Mouse (Mus musculus) CD4-positive, CD25-positive, alpha-beta regulatory T cell, adult 2 months (primary cell): ENCODE results near the gene Phpt1.

Source experiments
- DNase-seq: peaks from one replicate; pipeline ENCODE4 v3.0.0-alpha.2; 2012; ENCODE audit warnings: low read depth, low spot score

Phpt1 gene

DNA sequence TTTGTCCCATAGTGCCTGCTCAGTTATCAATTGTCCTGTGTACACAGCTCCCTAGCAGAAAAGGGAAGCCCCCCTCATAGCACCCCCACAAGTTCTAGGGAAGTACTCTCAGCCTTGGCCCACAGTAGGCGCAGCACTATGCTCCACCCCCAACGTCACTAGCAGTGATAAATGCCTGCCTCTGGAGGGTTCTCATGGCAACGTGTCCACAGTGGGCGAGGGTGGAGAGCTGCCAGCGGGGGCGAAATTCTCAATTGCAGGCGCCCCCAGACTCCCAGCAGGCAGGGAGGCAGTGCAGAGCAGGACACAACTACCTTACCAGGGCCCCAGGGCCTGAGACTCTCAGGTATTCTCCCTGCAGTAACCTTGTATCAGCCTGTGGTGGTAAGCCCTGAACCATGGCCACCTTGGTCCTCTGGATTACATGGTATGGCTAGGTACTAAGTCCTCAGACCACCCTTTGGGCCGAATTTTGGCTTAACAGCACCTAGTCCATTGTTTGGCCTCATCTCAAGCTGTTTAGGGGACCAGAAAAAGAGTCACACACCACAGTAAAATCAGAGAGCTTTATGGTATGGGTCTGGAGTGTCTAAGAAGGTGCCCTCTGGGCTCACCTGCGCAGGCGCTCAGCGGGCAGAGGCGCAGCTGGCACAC is 7.6 kb upstream of the Phpt1 start:
- DNase-seq, result peak; percentile 11

DNA sequence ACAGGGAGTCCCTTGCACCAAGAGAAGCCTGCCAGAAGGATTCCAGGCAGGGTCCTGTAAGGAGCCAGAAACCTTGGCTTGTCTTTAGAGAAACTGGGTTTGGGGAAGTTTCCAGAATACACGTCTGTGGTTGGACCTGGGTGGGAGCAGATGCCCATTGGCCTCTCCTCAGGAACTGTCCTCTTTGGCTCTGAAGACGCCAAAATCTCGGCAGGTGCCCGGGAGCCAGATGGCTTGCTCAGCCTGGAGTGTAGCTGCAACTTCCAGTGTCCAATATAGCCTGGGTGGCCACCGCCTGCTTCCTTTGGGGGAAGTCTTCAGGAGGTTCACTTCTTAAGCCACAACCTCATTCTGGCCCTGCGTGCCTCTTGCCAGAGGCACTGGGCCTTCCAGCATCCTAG is 6.9 kb upstream of the Phpt1 start:
- DNase-seq, result no peak

DNA sequence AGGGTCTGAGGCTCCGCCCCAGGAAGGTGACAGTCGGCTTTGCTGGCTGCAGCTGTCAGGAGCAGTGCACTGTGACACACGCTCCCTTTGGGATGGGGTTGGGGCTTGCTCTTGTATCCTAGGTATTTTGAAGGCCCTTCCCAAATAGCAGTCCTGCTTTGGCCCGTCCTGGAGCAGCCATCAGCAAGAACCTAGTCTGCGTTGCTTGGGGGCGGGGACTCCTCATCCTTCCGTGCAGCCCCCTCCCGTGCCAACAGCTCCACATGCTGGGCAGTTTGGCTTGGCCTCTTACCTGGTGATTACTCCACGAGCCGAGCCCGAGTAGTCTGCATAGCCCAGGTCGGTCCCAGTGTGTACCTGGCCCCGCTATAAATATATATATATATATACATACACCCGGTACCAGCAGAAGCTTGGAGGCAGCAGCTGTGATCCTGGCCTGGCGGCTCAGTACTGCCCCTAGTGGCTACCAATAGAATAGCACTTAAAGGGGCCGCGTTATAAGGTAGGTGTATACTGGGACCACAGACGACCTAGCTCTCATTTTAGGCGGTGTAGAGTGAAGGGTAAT is 6.4 kb upstream of the Phpt1 start, which contains the start of gene Ajm1:
Ajm1 (minus strand) TSS at position 464 of the 571 bp plus-strand sequence.
- DNase-seq, result peak; percentile 87

DNA sequence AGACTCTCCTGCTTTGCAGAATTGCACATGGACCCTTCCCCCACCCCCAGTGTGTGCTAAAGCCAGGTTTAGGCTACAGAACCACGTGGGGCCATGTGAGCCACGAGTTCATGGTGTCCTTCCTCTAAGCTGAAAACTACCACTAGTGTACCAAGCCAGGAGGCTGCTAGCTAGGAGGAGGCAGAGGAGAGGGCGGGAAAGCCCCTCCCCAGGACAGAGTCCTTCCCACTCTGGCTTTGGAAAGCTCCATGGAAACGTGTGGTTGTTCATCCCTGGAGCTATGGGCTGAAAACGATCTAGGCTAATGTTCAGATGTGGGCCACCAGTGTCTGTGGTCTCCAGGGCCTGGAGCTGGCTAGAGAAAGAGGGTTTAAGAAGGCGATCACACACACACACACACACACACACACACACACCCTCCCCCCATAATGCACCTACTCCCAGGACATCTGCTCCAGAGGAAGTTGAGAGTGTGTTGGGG is 5.6 kb upstream of the Phpt1 start:
- peak; percentile 26 for DNase-seq

DNA sequence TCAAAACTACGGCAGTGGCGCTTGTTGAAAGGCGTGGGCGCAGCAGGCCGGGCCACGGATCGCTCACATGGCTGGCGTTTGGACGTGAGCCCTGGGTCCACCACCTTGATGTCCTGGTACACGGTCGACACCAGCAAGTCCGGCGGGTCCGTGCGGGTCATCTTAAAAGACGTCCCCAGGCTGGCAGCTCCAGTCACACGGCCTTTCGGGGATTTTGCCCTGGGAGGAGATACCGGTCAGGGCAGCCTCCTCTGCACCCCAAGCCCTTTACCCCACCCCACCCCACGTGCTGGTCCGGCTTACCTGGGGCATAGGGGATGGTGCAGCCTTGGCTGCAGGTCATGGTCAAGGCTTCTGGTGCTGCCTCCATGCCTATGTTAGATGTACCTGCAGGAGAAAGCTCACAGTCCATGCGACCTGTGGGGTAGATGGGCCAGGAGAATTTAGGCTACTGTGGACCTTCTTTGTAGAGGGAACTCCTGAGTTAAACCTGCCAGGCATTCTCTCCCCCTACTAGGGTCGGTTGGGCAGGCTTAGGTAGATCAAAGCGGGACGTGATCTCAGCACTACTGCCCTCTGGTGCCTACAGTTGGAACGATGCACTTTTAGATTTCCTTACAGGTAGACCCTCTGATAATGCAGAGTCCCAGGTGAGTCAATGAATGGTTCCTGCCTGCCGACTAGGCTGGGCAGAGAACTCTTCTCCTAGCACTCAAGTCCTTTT is 4.9 kb upstream of the Phpt1 start:
- peak; percentile 85 for DNase-seq

DNA sequence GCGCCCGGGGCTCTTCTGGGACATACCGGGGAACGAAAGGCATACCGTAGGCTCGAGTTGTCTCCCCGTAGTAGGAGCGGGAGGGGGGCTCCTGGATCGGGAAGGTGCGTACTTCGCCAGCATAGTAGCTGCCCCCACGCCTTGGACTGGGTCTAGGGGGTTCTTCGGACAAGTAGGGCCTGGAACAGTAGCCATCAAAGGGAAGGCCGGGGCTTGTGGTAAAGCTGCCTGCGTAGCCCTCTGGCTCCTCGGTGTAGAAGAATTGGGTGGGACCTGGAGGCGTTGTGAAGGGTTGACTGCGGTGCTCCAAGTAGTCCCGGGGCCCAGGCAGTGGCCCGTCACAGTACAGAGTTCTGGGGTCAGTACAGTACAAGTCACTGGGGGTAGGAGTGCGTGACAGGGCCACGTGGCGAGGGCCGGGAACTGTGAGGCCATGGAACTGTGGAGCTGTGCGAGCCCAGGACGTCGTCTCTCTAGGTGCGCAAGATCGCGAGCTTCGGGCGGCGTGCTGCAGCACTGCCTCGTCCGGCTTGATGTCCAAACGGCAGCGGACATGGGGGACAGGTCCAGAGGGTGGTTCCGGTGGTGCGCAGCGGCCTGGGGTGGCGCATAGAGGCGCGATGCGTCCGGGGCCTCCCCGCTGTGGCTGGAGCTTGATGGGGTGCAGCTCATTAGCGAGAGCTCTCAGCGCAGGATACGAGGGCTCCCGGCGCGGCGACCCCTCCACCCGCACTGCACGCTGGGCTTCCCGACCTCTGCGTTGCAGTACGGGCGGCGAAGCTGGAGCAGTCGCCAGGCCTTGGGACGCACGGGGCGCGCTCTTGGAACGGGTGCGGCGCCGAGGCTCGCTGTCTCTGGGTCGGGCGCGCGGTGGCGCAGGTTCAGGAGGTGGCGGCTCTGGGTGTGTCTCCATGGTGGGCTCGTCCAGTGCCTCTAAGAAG is 4.0 kb upstream of the Phpt1 start:
- DNase-seq, result peak; percentile 40

DNA sequence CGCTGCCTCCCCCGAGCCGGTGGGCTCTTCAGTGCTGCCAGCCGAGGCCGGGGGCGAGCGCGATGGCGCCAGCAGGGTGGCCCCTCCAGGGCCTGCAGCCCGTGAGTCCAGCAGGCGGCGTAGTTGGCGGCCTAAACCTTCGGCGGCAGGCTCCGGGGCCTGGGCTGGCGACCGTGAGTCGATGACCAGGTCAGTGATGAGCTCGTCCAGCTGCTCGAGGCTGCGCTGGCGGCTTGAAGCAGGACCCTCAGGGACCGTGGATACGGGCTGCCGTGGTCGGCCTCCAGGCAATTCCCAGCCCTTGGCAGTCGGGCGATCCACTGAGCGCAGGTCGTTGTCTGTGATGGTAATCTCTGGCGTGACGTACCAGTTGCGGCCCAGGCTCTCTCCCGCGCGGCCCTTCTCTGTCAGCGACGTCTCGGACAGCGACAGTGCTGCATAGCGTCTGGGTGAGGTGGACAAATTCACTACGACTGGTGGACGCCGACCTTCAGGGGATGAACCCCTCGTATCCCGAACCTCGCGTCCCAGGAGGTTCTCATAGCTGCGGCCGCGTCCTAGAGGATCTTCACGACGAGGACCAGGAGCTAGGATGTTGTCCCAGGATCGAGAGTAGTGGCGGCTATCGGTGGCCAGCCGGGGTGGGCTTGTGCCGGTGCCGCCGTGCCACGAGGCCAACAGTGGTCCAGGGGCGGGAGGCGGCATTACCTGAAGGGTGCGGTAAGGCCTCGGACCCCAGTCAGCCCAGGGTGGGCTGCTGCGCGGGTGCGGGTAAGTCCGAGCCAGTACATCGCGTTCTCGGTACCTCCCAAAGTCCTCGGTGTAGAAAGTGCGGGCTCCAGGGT is 3.1 kb upstream of the Phpt1 start:
- peak; percentile 50 for DNase-seq

DNA sequence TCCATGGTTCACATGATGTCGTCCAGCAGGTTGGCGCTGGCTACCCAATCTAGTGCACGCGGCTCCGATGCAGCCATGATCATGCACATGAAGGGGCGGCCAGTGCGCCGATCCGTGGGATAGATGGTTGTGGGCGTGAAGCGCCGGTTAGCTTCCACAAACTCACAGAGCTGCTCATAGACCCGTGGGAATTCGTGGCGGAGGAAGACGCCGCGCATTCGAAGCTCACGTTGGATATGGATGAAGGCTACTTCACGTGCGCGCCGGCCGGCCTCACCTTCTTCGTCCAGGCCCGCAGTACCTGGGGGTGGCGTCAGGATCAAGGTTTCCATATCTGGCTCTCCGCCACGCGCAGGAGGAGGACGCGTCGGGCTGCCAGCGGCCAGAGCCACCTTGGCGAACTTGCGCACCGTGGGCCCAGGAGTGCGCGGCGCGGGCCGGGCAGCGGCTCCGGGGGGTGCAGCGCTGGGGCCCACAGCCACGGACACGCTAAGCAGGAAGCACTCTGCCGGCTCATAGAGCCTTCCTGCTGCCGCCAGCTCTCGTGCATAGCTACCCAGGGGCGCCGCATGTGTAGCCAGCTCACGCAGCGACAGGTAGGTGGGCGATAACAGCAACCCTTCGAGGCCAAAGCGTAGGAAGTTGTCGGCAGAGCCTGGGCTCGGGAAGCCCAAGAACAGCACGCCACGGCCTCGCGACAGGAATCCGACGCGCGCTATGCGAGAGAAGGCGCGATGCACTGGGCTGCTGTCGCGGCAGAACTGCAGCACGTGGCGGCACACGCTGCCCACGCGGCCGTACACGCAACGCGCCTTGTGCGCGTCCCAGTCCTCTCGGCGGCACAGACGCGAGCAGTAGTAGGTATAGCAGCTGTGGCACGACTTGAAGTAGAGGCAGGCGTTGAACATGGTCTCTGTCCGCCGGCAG is 2.2 kb upstream of the Phpt1 start:
- DNase-seq, result peak; percentile 66

DNA sequence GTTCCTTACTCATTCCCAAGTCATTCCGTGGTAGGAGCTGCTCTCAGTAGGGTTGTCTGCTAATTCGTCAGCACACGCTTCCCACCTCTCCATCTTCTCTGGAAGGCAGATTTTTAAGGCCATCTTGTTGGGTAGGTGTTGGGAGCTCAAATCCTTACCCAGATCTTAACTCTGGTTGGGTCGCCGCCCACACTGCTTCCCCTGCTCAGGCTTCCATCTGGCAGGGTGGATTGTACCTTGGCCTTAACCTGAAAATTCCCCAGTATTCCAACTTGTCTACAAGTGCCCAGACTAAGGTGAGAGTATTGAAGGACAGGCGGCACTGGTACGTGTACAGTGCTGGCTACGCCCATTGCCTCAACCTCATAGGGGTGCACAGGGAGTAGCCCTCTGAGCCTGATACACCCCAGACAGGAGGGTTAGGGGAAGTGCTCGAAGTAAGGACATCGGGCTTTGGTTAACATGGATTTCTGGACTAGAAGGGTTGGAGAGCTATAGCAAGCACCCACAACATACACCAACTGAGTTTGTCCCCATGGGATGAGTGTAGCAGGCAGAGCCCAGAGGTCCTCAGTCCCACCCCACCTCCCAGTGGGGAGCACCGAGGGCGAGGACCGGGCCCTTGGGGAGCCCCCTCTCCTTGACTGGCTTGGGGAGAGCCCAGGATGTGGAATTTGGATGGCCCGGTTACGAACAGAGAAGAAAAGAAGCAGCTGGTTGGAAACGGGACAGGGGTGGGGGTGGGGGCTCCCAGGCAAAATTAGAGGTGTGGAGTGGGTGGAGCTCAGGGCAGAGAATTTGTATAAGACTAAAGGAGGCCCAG is 1.2 kb upstream of the Phpt1 start:
- DNase-seq, result no peak

DNA sequence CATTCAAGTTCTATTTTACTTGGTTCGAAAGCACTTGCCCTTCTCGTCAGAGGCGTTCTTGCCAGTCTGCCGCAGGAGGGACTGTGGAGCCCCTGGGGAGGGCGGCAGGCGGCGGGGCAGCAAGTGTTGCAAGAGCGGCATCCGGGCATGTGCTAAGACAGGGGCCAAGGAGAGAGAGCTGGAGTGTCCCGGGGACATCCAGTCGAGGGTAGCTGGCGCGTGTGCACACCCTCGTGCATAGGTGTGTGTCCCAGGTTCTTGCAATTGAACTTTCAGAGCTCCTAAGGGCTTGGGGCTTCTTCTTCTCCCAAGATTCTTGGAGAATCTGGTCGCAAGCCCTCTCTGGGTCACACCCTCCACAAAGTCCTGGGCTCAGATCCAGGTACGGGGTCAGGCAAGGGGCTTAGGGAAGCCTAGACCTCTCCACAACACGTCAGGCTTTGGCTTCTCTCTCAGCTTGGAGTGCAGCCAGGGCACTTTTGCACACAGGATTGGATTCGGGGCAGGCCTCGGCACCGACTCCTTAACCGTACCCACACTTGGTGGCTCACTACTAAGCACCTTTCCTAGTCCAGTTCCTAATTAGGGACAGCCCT is 506 bp upstream of the Phpt1 start:
- peak; percentile 60 for DNase-seq

DNA sequence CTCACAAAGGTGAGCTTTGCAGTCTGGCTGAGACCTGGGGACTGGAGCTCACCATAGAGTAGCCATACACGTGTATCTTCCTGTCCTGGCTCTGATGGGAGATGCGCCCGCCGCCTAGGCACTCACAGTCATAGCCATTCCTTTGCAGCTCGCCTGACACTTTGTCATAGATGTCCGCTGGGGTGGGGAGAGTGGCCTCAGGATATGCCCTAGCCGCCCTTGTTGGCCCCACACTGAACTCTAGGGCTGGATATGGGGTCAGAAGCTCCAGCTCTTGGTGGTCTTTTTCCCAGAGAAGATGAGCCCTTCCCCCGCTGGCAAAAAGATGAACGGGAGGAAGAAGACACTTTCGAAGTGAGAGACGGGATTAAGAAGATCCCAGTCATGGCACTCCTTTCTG is 888 bp downstream of the Phpt1 start:
- no peak for DNase-seq

DNA sequence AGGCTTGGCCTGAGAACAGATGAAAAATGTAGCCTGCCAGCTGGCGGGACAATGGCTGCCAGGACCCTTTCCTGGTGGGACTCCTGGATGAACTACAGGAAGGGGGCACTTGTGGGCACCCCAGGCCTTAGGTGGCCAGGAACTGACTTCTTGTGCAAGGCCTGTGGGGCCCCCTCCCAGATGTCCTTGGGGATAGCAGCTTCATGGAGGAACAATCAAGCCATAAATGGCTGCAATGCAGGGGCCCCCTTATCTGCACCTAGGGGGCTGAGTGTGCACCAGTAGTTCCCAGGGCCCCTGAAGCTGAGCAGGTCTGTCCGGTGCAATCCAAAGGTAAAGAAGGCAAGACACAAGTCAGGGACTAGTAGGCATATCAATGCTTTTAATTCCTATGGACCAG is 2.0 kb downstream of the Phpt1 start:
- DNase-seq, result no peak

DNA sequence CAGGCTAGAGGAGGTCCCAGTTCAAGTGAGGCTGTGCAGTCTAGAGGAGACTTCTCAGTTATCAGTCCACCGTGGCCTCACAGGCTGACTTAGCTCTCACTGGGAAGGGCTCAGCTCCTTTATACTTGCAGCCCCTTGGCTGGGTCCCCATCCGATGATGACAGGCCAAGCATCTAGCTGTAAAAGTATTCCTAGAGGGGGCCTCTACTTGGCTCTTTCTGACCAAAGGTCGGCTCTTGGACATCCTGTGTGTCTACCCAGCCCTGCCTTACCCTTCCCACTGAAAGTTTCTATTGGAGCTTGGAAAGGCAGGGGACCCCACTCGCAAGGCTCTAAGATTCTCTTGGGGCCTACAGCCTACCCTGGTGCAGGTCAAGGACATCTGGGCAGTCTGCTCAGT is 3.8 kb downstream of the Phpt1 start:
- DNase-seq, result no peak

DNA sequence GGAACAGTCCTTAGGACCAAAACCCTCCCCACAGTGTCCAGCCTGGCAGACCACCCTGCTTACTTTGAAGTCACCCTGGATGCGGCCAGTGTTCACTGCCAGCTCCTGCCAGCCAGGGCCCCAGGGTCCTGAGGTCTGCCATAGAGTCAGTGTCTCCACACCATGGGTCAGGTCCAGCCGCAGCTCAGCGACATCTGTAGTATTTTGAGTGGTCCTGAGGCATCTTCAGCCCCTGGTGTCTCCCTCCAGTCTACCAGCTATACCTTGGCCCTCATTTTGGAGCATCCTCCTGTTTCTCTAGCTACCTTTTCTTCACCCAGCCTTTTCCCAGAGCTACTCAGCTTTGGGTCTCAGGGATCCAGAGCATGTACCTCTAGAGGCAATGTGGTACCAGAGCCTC is 5.7 kb downstream of the Phpt1 start:
- no peak for DNase-seq

DNA sequence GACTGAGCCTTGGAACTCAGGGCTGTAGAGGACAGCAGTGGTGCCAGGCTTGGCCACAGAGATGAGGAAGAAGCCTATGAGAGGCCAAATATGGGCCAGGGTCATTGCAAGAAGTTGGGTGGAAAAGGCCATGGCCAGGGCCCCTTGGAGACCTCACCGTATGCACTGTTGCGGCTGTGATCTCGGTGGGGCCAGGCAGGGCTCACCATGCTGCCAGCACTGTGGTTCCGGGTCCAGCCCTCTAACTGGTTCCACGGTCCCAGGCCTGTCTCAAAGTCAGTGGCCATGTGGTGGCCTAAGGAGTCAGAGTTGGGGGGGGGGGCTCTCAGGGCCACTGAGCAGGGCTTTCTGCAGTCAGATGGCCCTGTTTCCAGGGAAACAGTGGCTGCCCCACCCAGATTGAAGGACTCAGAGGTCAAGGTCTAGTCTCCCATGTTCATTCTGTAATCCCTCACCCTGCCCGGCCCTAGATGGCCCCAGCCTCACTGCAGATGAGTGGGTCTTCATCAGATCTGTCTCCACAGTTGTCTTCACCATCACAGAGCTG is 6.5 kb downstream of the Phpt1 start:
- no peak for DNase-seq

DNA sequence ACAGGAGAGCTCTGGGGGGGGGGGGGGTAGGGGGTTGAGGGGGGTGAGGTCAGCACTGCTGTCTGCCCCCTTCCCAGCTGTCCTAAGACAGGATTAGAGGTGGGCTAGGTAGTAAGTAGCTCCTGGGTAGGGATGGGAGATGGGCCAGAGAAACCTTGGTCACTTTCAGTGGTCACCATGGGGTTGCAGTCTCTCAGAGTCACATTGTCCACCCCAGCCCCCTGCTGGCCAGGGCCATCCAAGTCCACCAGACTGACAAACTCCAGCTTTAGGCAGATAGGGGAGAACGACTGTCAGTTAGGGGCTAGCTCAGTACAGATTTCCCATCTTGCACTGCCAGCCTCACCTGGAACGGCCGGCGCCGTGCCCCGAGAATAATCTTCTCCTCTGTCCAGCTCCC is 8.5 kb downstream of the Phpt1 start:
- no peak for DNase-seq

DNA sequence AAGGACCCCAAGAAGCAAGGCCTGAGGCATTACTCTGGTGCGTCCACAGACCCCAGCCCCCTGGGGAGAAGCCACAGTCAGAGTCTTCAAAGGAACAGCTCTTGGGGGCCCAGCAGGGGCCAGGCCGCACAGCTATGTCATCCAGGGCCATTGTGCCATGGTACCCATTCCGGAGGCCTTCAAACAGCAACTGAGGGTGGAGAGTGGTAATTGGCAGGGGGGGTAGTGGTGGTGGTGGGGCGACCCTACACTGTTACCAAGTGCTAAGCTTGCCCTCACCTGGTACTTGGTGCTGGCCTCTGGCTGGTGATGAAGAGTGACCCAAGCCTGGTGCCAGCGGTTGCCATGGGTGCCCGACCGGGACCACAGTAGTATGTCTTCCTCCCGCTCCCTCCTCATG is 9.3 kb downstream of the Phpt1 start:
- DNase-seq, result no peak

DNA sequence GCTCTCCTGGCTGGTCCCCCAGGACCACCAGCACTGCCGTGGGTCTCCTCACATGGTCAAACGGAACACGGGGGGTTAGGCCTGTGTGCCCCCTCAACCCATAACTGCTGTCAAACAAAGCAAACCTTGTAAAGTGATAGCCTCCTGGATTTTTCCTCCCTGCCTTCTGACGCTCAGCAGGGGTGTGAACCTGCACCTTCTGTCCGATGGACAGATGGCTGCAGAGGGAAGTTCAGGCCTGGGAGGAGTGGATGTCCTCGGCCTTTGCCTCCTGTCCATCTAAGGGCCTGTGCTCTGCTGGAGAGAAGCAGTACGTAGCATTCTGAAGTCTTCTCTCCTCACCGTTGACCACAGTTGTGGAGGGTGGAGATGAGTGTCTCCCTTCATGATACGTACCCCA is 13.1 kb downstream of the Phpt1 start:
- no peak for DNase-seq
